In the genomic region with DNA sequence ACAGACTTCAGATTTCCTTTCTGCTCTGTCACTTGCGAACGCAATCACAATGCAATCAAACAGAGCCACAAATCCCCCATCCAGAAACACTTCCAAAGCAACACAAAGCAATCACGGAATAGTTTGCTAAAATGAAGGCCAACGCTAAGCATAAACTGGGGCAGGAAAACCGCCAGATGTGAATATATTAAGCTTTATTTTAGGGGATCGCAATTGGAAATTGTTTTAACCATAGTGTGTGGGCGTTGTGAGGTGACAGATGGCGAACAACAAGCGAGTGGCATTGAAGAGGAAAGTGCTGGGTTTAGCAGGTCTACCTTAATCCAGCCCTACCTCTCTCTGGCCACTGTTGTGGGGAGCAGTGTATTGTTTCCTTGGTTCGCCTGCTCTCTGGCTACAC, we compare ENCODE assay signal across 29 mouse cellular contexts.
DNase-seq lines count a peak whose midpoint lies in the region; ATAC-seq and TF ChIP-seq lines count a peak whose summit lies in the region.
"Had no signal": no experiment of that assay in that cellular context is flagged by ENCODE, and none has a peak within 500 bp of the region (broad histone marks: within the 10 kb centered on the region; RNA-seq: fewer than 3 reads in every experiment).

No protein-coding gene starts in this region.

- H3K36me3 ChIP-seq in forebrain, embryonic 12.5 days (replicated peaks): no peaks in the 10 kb centered on the region
- no peaks in the 10 kb centered on the region for H3K36me3 ChIP-seq in forebrain, embryonic 14.5 days (ENCODE audit: control insufficient read depth, insufficient read depth, low read length)
- H3K36me3 ChIP-seq: embryonic facial prominence, embryonic 10.5 days; embryonic facial prominence, embryonic 15.5 days; forebrain, embryonic 15.5 days; G1E; limb, embryonic 12.5 days; liver, embryonic 15.5 days; midbrain, embryonic 10.5 days; midbrain, embryonic 15.5 days had no signal

- H3K4me2 ChIP-seq in forebrain, embryonic 12.5 days: no peak overlapping the region
- H3K4me2 ChIP-seq in forebrain, embryonic 14.5 days (ENCODE audit: low read length): no peak overlapping the region
- H3K4me2 ChIP-seq: embryonic facial prominence, embryonic 15.5 days; forebrain, embryonic 15.5 days; limb, embryonic 12.5 days; liver, embryonic 15.5 days; lung, embryonic 14.5 days; midbrain, embryonic 15.5 days had no signal

- H3K27me3 ChIP-seq in forebrain, embryonic 12.5 days: peaks cover 19% of the 10 kb centered on the region
- no peaks in the 10 kb centered on the region for H3K27me3 ChIP-seq in forebrain, embryonic 14.5 days (replicated peaks; ENCODE audit: control insufficient read depth, insufficient read depth, low read length)
- H3K27me3 ChIP-seq: forebrain, embryonic 15.5 days had no signal

- no peak overlapping the region for H3K9ac ChIP-seq in forebrain, embryonic 12.5 days
- no peak overlapping the region for H3K9ac ChIP-seq in forebrain, embryonic 14.5 days (ENCODE audit: low read length)
- H3K9ac ChIP-seq: embryonic facial prominence, embryonic 15.5 days; forebrain, embryonic 15.5 days; limb, embryonic 12.5 days; liver, embryonic 15.5 days; lung, embryonic 14.5 days; midbrain, embryonic 15.5 days had no signal

- peaks cover 22% of the 10 kb centered on the region for H3K4me1 ChIP-seq in forebrain, embryonic 12.5 days
- peaks cover 13% of the 10 kb centered on the region; the same call in 1 of the 2 replicates for H3K4me1 ChIP-seq in forebrain, embryonic 14.5 days (ENCODE audit: control insufficient read depth, insufficient read depth, low read length)

- 77% methylated on average over 10 of the region's 10 CpGs for WGBS in forebrain, embryonic 12.5 days
- WGBS in forebrain, embryonic 14.5 days: 70% methylated on average over 10 of the region's 10 CpGs

- no peak for ATAC-seq in forebrain, embryonic 12.5 days (ENCODE audit: low FRiP score)
- ATAC-seq in forebrain, embryonic 14.5 days: no peak
- peak; percentile 22 for ATAC-seq in CD4-positive, CD25-positive, alpha-beta regulatory T cell, adult 4 months
- ATAC-seq: forebrain, embryonic 15.5 days; hindbrain, postnatal 0 days; intestine, embryonic 16.5 days; midbrain, embryonic 15.5 days had no signal

- no peak for TF ChIP-seq CTCF in layer of hippocampus, adult 2 months (conservative IDR thresholded peaks at IDR 0.05)

- 0 out of 2 replicates have a peak overlapping the region, but pooled peaks have one; percentile 3 for H3K27ac ChIP-seq in forebrain, embryonic 12.5 days
- no peak overlapping the region for H3K27ac ChIP-seq in forebrain, embryonic 14.5 days (ENCODE audit: low read depth, low read length)
- peak overlapping the region; percentile 91 for H3K27ac ChIP-seq in layer of hippocampus, adult 2 months
- H3K27ac ChIP-seq: embryonic facial prominence, embryonic 10.5 days; embryonic facial prominence, embryonic 15.5 days; forebrain, embryonic 15.5 days; gastrocnemius, adult 2 months; hindbrain, postnatal 0 days; kidney, postnatal 0 days; left cerebral cortex, adult 2 months; limb, embryonic 12.5 days; liver, embryonic 15.5 days; midbrain, embryonic 10.5 days; midbrain, embryonic 15.5 days had no signal

- H3K4me3 ChIP-seq in forebrain, embryonic 12.5 days (replicated peaks): no peak overlapping the region
- no peak overlapping the region for H3K4me3 ChIP-seq in forebrain, embryonic 14.5 days (ENCODE audit: low read depth, low read length)
- H3K4me3 ChIP-seq in layer of hippocampus, adult 2 months: no peak overlapping the region
- H3K4me3 ChIP-seq: embryonic facial prominence, embryonic 10.5 days; embryonic facial prominence, embryonic 15.5 days; forebrain, embryonic 15.5 days; gastrocnemius, adult 2 months; left cerebral cortex, adult 2 months; limb, embryonic 12.5 days; liver, embryonic 15.5 days; midbrain, embryonic 10.5 days; midbrain, embryonic 15.5 days had no signal

- no peaks in the 10 kb centered on the region for H3K9me3 ChIP-seq in forebrain, embryonic 12.5 days
- no peaks in the 10 kb centered on the region for H3K9me3 ChIP-seq in forebrain, embryonic 14.5 days (replicated peaks; ENCODE audit: control insufficient read depth, low read length)
- H3K9me3 ChIP-seq: embryonic facial prominence, embryonic 10.5 days; embryonic facial prominence, embryonic 15.5 days; forebrain, embryonic 15.5 days; limb, embryonic 12.5 days; liver, embryonic 15.5 days; midbrain, embryonic 10.5 days; midbrain, embryonic 15.5 days had no signal

- no peak for DNase-seq in forebrain, embryonic 14.5 days (ENCODE audit: low spot score)
- DNase-seq in layer of hippocampus, adult 2 months (ENCODE audit: low spot score in 2 of 2): peak in 1 of 2 experiments; percentile 34
- DNase-seq in layer of hippocampus, adult 9-11 months: no peak
- DNase-seq in induced T-regulatory cell, adult 2 months (ENCODE audit: low read depth): peak; percentile 64
- no peak for DNase-seq in spleen, adult 18-20 months
- DNase-seq: adrenal gland, postnatal 14 days; cerebellum, adult 9-10 months; gastrocnemius, adult 2 months; heart, postnatal 14 days; kidney, adult 8-10 months; kidney, postnatal 4 days; lung, embryonic 14.5 days; retina, postnatal 1 day; right cerebral cortex, postnatal 14 days; thymus, postnatal 14 days had no signal
